Mouse (Mus musculus) Patski (cell line): ENCODE measurements around the gene Zfp654. TPM values are rescaled to one million over a fixed set of nuclear protein-coding genes. Genes with fewer than 3 reads are reported as not detected.
A peak's percentile ranks its signal among the peaks of the same experiment; 100 is the strongest.

Experiments
- ATAC-seq: fragments of 100-300 bp; one replicate; pipeline ENCODE4 v1.8.0; 2021
- CTCF ChIA-PET: fragments of 350-600 bp; sonication (Branson Sonifier 250); formaldehyde crosslinking; loops from one replicate; lab custom pipeline; 2022; ENCODE audit warnings: inconsistent platforms; lab: Charles Lee
- POLR2A ChIA-PET: fragments of 350-600 bp; sonication (Branson Sonifier 250); formaldehyde crosslinking; loops from one replicate; lab custom pipeline; 2022; ENCODE audit warnings: antibody characterized with exemption, inconsistent platforms; lab: Charles Lee
- DNase-seq: peaks from one replicate; pipeline ENCODE4 v3.0.0-alpha.2; 2011; ENCODE audit warnings: low read depth, low spot score
- H3K27me3 ChIP-seq: fragments of 371-371 bp; one replicate; pipeline ENCODE4 v1.5.1; 2021
- CTCF ChIP-seq: fragments of 100-300 bp; IDR thresholded peaks from one replicate; pipeline ENCODE4 v1.5.1; 2021
- in situ Hi-C: fragments of 300-500 bp; cut with MboI; formaldehyde crosslinking; loops from 3 replicates; pipeline ENCODE4 v1.11.1; 2018; ENCODE audit warnings: low pct_unique_long_range_greater_than_20kb, mixed read lengths
- polyA plus RNA-seq: library from polyadenylated mRNA; unstranded; gene quantifications from one replicate; pipeline ENCODE4 v1.2.3, GENCODE M21; 2021

Gene Zfp654
- polyA plus RNA-seq, 1 experiment from 2014 or later, result 9.9 TPM

DNA sequence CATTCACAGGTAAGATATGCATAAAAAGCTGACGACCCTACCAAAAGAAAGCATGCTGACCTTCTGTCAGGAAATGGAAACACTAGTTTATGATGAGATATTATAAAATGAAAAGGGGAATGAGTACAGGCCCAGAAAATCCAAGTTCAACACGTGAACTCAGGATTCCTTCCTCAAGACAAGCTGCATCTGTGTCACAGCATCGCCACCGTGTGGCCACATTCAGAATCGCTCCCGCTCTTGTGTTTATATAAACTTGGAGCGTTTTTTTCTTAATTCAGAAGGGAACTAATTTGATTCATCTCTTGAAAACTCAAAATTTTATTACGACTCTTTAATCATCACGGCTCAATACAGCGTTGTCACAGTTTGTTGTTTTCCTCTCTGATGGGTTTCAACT is 103.2 kb downstream of the Zfp654 start:
- ATAC-seq (no peak), DNase-seq (no peak)
- ChIA-PET CTCF (interaction anchor here (0.8 to 1.7 kb wide), 5 partner anchors 9 to 724 kb away, joined by 3 to 6 read pairs (median 3); no protein-coding TSS in a partner anchor), POLR2A (no interaction called here)
- TF ChIP-seq CTCF, result peak; percentile 91
- no peaks in the 10 kb centered on the region for H3K27me3 ChIP-seq
- in situ Hi-C loops, result loop anchor here (10.0 to 25.0 kb wide), 2 partner anchors 886 to 1803 kb away; partner anchors contain the start of gene Epha3

DNA sequence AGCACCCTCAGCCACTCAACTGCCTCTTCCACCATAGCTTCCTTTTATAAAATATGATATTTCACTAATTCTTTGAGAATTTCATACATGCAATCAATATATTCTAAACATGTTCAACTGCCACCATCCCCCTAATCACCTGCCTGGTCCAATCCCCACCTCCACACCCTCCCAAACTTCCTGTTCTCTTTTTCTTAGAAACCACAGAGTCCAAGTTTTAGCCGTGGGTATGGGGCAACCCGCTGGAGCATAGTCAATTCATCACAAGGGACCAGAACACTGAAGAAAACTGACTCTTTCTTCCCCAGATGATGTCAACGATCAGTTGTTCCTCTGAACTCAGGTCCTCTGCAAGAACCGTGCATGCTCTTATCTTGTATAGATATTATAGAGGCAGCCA is 106.4 kb downstream of the Zfp654 start:
- no peak for DNase-seq
- H3K27me3 ChIP-seq, result no peaks in the 10 kb centered on the region
- no peak for TF ChIP-seq CTCF
- ChIA-PET POLR2A (no interaction called here), CTCF (no interaction called here)
- ATAC-seq, result no peak
- in situ Hi-C loops, result loop anchor here (10.0 to 25.0 kb wide), 2 partner anchors 883 to 1800 kb away; partner anchors contain the start of gene Epha3

DNA sequence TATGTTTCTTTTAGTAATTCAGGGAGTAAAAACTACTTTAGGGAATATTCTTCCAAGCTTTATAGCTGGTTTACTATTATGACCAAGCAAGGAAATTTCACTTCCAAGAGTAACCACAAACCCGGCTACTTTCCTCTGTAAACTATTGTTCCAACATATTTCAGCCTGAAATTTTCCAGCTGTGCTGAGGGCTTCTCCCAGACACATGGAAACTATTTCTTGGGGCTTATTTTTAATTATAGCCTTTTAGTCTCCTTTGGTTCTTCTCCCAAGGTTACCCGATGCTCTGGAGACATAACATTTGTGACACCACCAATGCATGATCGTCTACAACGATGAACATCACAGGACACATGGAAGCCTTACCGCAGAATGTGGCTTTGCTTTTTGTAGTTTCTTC is 114.2 kb downstream of the Zfp654 start:
- CTCF ChIA-PET, result no interaction called here
- no peak for ATAC-seq
- TF ChIP-seq CTCF, result no peak
- DNase-seq, result no peak
- in situ Hi-C loops, result loop anchor here (25.0 kb wide), 1 partner anchor 875 kb away; the partner anchor contains the start of gene Epha3
- POLR2A ChIA-PET, result no interaction called here
- H3K27me3 ChIP-seq, result peaks cover 12% of the 10 kb centered on the region

Other genes with a start within 250 kb of the Zfp654 start
- gene Csnka2ip, start 249.2 kb downstream of the Zfp654 start, polyA plus RNA-seq, result not detected
- 25.8 TPM for gene 4930453N24Rik, start 80.5 kb downstream of the Zfp654 start, polyA plus RNA-seq
- 55.2 TPM for gene Cggbp1, start 344 bp upstream of the Zfp654 start, polyA plus RNA-seq